Mouse (Mus musculus) layer of hippocampus, adult 6 months (tissue): ENCODE measurements around the gene Echs1. TPM values are rescaled to one million over a fixed set of nuclear protein-coding genes. Genes with fewer than 3 reads are reported as not detected.

ENCODE experiments used
- long read RNA-seq, 2 experiments: library from polyadenylated mRNA; unstranded; transcript quantifications; one replicate each; pipeline ENCODE4 v2.0.0; 2019 to 2020
- polyA plus RNA-seq: library from polyadenylated mRNA; unstranded; fragments of <200 nt; fragmentation: Nextera tagmentation; gene quantifications from 2 replicates; pipeline ENCODE4 v1.2.3, GENCODE M21; 2021

Gene Echs1
- 139 and 145 TPM in 2 replicates for polyA plus RNA-seq
- long read RNA-seq, experiment 1, transcript Echs1-201 (8 exons, 1,557 nt), result major isoform, 218 of 248 reads
- long read RNA-seq, experiment 1, partial matches to known transcripts, result 22 of 248 reads
- long read RNA-seq, experiment 1, other reads (novel, unspliced or antisense), result 8 of 248 reads
- long read RNA-seq, experiment 2, full-length matches to known transcripts, result 496 of 522 reads
- long read RNA-seq, experiment 2, partial matches to known transcripts, result 14 of 522 reads
- long read RNA-seq, experiment 2, other reads (novel, unspliced or antisense), result 12 of 522 reads

GRCm38 (mm10) chr7:140116329-140117054, at the start of gene Echs1:
Echs1 (minus strand) TSS chr7:140116476.

GRCm38 (mm10) chr7:140164664-140165063, 48.4 kb upstream of the Echs1 start, which contains the start of gene Olfr522:
Olfr522 (minus strand) TSS chr7:140164764.

GRCm38 (mm10) chr7:140154218-140154927, 38.1 kb upstream of the Echs1 start, which contains the start of gene Sprn:
Sprn (minus strand) TSS chr7:140154877.

GRCm38 (mm10) chr7:140137135-140138020, 21.1 kb upstream of the Echs1 start, which contains the start of gene Mtg1:
Mtg1 (plus strand) TSS chr7:140137564.

GRCm38 (mm10) chr7:140115583-140116328, 520 bp downstream of the Echs1 start, which contains the start of gene Paox:
Paox (plus strand) TSS chr7:140115799.

GRCm38 (mm10) chr7:140101993-140102860, 14.0 kb downstream of the Echs1 start, which contains the start of gene Fuom:
Fuom (minus strand) TSS chr7:140102441.

GRCm38 (mm10) chr7:140092924-140093528, 23.2 kb downstream of the Echs1 start, which contains the start of gene Prap1:
Prap1 (plus strand) TSS chr7:140093395.

GRCm38 (mm10) chr7:140082242-140082678, 34.0 kb downstream of the Echs1 start, which contains the start of gene Caly:
Caly (minus strand) TSS chr7:140082548.

Other genes with a start within 250 kb of the Echs1 start
- 22.3 and 30.2 TPM in 2 replicates for gene Kndc1, start 221.8 kb downstream of the Echs1 start, polyA plus RNA-seq
- gene Utf1, start 172.7 kb downstream of the Echs1 start, polyA plus RNA-seq, result not detected in 2 replicates
- 1.6 TPM in 2 replicates for gene 6430531B16Rik, start 137.7 kb downstream of the Echs1 start, polyA plus RNA-seq
- gene Adam8, start 123.9 kb downstream of the Echs1 start, polyA plus RNA-seq, result 0.29 and 0.54 TPM in 2 replicates
- 40.0 and 45.8 TPM in 2 replicates for gene Zfp511, start 80.1 kb downstream of the Echs1 start, polyA plus RNA-seq
- gene Tubgcp2, start 79.8 kb downstream of the Echs1 start, polyA plus RNA-seq, result 31.6 and 34.4 TPM in 2 replicates
- gene Msx3, start 67.4 kb downstream of the Echs1 start, polyA plus RNA-seq, result not detected in 2 replicates
- 701 and 786 TPM in 2 replicates for gene Caly, start 33.9 kb downstream of the Echs1 start, polyA plus RNA-seq
- gene Prap1, start 23.1 kb downstream of the Echs1 start, polyA plus RNA-seq, result not detected in 2 replicates
- 107 and 108 TPM in 2 replicates for gene Fuom, start 14.0 kb downstream of the Echs1 start, polyA plus RNA-seq
- gene Paox, start 677 bp downstream of the Echs1 start, polyA plus RNA-seq, result 3.4 and 4.2 TPM in 2 replicates
- gene Mtg1, start 21.1 kb upstream of the Echs1 start, polyA plus RNA-seq, result 46.4 and 48.4 TPM in 2 replicates
- 66.3 and 73.0 TPM in 2 replicates for gene Sprn, start 38.4 kb upstream of the Echs1 start, polyA plus RNA-seq
- gene Olfr522, start 48.3 kb upstream of the Echs1 start, polyA plus RNA-seq, result not detected in 2 replicates
- not detected in 2 replicates for gene Olfr523, start 56.7 kb upstream of the Echs1 start, polyA plus RNA-seq
- gene Olfr524, start 89.5 kb upstream of the Echs1 start, polyA plus RNA-seq, result not detected in 2 replicates
- 0.06 and 0.10 TPM in 2 replicates for gene Cd163l1, start 101.8 kb upstream of the Echs1 start, polyA plus RNA-seq
- gene 5830411N06Rik, start 130.8 kb upstream of the Echs1 start, polyA plus RNA-seq, result 0.09 TPM in 1 of 2 replicates, not detected in the other
- not detected in 2 replicates for gene Olfr525, start 204.4 kb upstream of the Echs1 start, polyA plus RNA-seq
- gene Olfr527, start 217.5 kb upstream of the Echs1 start, polyA plus RNA-seq, result not detected in 2 replicates
- gene Olfr60, start 245.2 kb upstream of the Echs1 start, polyA plus RNA-seq, result not detected in 2 replicates